Mouse (Mus musculus): ENCODE results near the gene Bloc1s5.
"Not testable (repeated sequence)": the region's sequence is repeated elsewhere in the genome, so short reads cannot be mapped to it uniquely, and the experiment has no call there.

Bloc1s5 gene

GRCm38 (mm10) chr13:38634800-38635269 lies at the start of gene Bloc1s5:
Bloc1s5 (minus strand) TSS chr13:38635109.
- peak; percentile 94 to 97 for DNase-seq (ENCODE audit: low spot score in 2 of 2)

- peak in 1 of 2 experiments; percentile 8 for DNase-seq (ENCODE audit: low spot score in 2 of 2)
These were observed 37.4 kb upstream of the Bloc1s5 start for GRCm38 (mm10) chr13:38672336-38672735.

DNA sequence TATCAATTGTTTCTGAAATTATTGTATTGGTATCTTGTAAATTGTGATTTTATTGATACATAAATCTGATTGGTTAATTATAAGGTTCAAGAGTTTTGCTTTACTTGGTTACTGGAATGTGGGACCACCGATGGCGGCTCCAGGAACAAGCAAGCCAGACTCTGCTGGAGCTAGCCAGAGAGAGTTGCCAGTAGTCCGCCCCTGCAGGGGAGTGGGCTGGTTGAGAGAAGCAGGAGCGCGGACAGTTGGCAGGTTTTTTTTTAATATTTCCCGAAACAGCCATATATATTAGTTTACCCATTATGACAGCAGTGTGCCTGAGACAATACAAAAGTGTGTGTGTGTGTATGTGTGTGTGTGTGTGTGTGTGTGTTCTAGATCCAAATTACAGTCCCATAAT lies 36.5 kb upstream of the Bloc1s5 start:
- not testable (repeated sequence) for DNase-seq (ENCODE audit: low spot score in 2 of 2)

GRCm38 (mm10) chr13:38670051-38670450 lies 35.1 kb upstream of the Bloc1s5 start:
- peak in 1 of 2 experiments; percentile 49 for DNase-seq (ENCODE audit: low spot score in 2 of 2)

GRCm38 (mm10) chr13:38668514-38668913 lies 33.6 kb upstream of the Bloc1s5 start:
- DNase-seq (ENCODE audit: low spot score in 2 of 2) = peak in 1 of 2 experiments; percentile 22

GRCm38 (mm10) chr13:38664753-38665152 lies 29.8 kb upstream of the Bloc1s5 start:
- DNase-seq (ENCODE audit: low spot score in 2 of 2) = no peak

GRCm38 (mm10) chr13:38659524-38660136 lies 24.7 kb upstream of the Bloc1s5 start:
- no peak for DNase-seq (ENCODE audit: low spot score in 2 of 2)

DNA sequence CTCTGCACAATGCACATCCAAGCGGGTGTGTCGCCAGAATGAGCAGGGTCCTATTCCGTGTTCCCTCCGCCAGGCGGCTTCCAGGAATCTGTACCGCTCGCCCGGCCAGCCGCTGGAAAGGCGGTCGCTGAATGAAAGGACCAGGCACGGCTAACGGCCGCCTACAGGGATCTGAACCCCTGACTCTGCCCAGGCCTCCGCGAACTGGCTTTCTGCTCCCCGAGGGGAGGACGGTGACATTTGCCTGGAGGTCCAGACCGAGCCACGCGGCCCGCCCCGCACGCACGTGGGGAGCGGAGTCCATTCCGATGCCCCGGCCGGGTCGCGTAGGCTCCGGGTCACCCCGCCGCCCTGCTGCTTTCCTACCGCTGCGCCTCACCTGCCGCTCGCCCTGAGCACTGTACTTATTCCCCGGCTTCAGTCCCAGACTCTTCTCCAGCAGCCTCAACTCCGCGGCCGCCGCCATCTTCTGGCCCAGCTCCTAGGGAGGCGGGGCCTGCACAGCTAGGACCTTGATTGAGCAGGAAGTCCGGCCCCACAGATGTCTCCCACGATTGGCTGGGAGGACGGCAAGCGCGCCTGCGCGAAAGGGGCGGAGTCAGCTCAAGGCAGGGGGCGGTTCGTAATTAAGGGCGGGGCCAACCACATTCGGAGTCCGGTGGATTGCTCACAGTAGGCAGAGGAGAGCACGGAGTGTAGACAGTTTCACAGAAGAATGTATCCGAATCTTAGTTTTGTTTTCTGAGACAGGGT lies 23.8 kb upstream of the Bloc1s5 start, which contains the start of gene Eef1e1:
Gene Eef1e1, minus strand, starts transcription at position 531 of the 753 bp plus-strand sequence.
- DNase-seq (ENCODE audit: low spot score in 2 of 2) = peak; percentile 83 to 91

DNA sequence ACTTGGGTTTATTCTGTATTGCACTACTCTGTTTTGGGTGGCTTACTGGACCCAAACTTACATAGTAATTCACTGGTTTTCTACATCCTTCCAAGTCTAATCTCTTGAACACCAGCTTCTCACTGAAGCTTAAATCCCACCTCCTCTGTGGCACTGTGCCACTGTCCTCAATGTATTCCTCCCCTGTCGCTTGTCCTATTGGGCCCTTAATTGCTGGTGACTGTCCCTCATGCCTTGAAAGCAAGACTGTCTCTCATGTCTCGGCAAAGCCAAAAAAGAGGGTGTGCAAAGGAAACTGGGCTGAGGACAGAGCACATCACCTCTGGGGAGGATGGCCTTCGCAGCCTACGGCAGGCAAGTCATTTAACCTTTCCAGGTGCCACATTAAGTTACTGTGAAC lies 23.0 kb upstream of the Bloc1s5 start:
- DNase-seq (ENCODE audit: low spot score in 2 of 2) = no peak

DNA sequence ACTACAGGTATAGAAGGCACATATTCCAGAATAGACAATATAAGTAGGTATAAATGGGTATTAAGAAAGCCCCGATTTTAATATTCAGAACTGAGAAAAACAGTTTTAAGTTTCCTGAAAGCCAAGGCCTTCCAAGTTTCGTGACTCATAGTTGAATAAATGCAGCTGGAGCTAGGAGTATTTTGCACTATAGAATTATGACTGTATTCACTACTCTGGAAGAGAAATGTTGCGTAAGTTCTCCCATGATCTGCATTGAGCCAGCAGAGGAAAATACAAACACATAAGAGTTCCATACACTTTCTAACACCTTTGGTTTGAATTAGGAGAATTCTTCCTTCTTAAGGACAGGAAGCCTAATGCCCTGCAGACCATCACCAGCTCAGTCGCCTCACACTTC lies 15.4 kb upstream of the Bloc1s5 start:
- DNase-seq (ENCODE audit: low spot score in 2 of 2) = no peak

GRCm38 (mm10) chr13:38649069-38649468 lies 14.2 kb upstream of the Bloc1s5 start:
- DNase-seq (ENCODE audit: low spot score in 2 of 2) = no peak

- DNase-seq (ENCODE audit: low spot score in 2 of 2) = no peak
These were observed 6.5 kb upstream of the Bloc1s5 start for GRCm38 (mm10) chr13:38641414-38641813.

DNA sequence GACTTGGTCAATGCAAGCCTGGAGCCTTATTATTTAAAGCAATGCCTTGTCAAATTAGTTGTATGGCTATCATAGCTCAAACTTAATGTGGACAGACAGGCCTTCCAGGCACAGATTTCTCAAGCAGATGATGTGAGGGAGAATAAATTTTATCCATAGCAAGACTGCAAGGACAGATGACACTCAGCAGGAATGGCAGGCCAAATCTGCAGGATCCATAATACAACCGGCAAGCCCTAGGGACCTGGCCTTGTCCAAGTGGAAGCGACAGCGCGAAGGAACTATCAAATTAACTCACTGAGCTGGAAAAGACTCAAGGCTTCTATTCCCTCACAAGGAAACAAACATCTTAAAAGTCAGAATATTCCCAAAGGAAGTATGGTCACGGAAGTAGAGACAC lies 6.1 kb upstream of the Bloc1s5 start:
- DNase-seq (ENCODE audit: low spot score in 2 of 2) = no peak

GRCm38 (mm10) chr13:38638694-38639093 lies 3.8 kb upstream of the Bloc1s5 start:
- DNase-seq (ENCODE audit: low spot score in 2 of 2) = no peak

DNA sequence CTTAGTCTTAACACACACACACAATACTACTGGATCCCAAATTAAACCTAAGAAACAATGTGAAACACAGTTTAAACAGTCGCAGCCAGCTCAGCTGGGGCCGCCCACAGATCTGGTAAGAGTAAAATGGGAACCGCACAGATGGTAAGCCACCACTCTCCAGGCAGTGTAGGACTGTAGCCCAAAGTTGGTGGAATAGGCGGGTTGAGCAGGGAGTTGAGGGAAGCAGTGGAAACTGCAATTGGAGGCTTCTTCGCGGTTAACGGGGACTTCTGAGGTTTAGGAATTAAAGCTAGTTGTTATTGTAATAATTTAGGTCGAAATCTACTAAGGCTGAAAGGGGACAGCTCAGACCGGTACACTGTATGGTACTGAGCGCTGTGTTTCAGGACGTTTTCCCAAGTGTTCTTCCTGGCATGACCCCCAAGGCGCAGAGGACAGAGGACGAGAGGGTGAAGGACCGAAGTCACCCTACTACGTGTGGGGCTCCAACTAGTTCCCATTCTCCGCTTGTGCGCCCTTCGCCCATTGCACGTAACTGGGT lies 581 bp downstream of the Bloc1s5 start:
- DNase-seq (ENCODE audit: low spot score in 2 of 2) = no peak

GRCm38 (mm10) chr13:38633287-38634000 lies 1.5 kb downstream of the Bloc1s5 start:
- DNase-seq (ENCODE audit: low spot score in 2 of 2) = no peak

DNA sequence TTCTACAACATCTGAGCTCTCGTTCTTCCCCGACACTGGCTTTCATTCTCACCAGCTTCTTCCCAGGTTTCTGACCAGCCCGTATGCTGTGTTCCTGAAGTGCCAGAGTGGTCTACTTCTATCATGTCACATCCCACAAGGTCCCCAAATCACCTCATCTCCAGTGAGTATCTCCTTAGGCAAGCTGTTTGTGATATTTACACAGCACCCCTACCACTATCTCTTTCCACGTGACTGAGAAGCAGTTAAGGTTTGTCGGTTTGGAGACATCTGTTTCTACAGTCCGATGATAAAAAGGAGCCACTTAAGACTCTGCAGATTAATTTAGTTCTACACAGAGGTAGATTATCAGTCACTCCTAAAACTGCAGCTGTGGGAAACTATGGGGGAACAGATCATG lies 2.4 kb downstream of the Bloc1s5 start:
- DNase-seq (ENCODE audit: low spot score in 2 of 2) = no peak

- DNase-seq (ENCODE audit: low spot score in 2 of 2) = no peak
These were observed 8.7 kb downstream of the Bloc1s5 start for GRCm38 (mm10) chr13:38626229-38626525.

DNA sequence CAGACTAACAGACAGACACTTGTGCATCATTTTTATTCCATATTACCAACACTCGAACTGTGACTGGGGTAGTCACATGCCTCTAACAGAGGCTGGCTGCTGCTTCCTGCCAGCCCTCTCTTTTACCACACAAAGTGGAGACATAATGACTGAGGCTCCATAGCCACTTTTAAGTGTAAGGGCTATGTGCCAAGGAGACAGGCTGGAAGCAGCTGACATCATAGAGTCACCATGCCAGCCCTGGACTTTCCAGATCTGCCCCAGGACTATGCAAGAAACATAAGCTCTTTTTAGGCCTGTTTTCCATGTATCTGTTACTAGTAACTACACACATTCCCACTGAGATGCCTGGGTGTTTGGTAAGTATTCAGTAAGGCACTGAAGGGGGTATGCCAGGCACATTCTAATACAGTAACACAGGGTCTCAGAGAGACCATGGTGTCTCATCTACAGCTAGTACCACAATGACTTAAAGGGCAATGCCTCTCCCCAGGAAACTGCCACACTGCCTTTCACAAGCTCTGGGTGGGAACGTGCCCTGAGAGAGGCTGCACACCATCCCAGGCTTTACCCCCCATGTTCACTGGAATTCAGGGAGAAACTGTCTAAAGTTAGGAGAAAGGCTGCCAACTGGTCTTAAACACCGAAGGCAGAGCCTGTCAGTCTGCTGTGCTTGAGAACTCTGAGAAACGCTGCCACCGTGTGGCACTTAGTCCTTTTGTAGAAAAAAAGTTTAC lies 9.2 kb downstream of the Bloc1s5 start:
- DNase-seq (ENCODE audit: low spot score in 2 of 2) = no peak

- DNase-seq (ENCODE audit: low spot score in 2 of 2) = no peak
These were observed 10.5 kb downstream of the Bloc1s5 start for GRCm38 (mm10) chr13:38624292-38624902.

DNA sequence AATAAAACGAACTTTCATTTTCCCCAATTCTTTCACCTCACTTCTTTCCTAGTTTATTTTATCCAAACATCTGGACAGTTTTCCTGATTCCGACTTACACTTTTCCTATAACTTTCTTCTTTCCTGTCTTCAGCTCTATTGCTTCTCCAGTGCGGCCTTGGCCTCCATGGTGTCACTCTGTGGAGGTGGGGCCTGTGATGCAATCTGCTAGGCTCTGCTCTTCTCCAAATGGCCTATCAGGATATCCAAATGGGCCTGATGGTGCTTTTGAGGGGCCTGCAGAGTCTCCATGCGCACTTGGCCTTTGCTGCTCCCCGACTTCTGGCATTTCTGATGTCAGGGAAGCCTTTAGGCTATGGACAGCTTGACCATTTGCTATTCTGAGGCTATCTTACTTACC lies 11.6 kb downstream of the Bloc1s5 start:
- no peak for DNase-seq (ENCODE audit: low spot score in 2 of 2)

All from cerebellum, postnatal 4 days (tissue).